Mouse (Mus musculus) heart, adult 2 months (tissue): ENCODE results near the gene Tomm40l. TPM values are rescaled to one million over a fixed set of nuclear protein-coding genes. Genes with fewer than 3 reads are reported as not detected.
A peak's percentile ranks its signal among the peaks of the same experiment; 100 is the strongest.

Source experiments
- DNase-seq, 2 experiments: peaks; one replicate each; pipeline ENCODE4 v3.0.0; 2021
- H3K27ac ChIP-seq: fragments of 200-600 bp; 2 replicates; pipeline ENCODE4 v1.8.1; 2022
- H3K27me3 ChIP-seq: fragments of 200-500 bp; 2 replicates; pipeline ENCODE4 v1.6.1; 2012; ENCODE audit warnings: mild to moderate bottlenecking, low read length, inconsistent platforms, mixed read lengths; ENCODE audit not compliant: control insufficient read depth, insufficient read depth
- H3K36me3 ChIP-seq: fragments of 200-500 bp; 2 replicates; pipeline ENCODE4 v1.6.1; 2012; ENCODE audit warnings: low read length, inconsistent platforms; ENCODE audit not compliant: control insufficient read depth, insufficient read depth
- H3K4me1 ChIP-seq: fragments of 200-500 bp; 2 replicates; pipeline ENCODE4 v1.6.1; 2011; ENCODE audit warnings: low read length; ENCODE audit not compliant: control insufficient read depth, insufficient read depth
- H3K4me3 ChIP-seq: fragments of 200-600 bp; 2 replicates; pipeline ENCODE4 v1.8.1; 2022
- H3K79me2 ChIP-seq: fragments of 200-500 bp; replicated peaks from 2 replicates; pipeline ENCODE4 v1.6.1; 2012; ENCODE audit warnings: mild to moderate bottlenecking, inconsistent platforms, low read length, moderate library complexity, mixed read lengths; ENCODE audit not compliant: control insufficient read depth, insufficient read depth
- H3K9ac ChIP-seq: fragments of 200-500 bp; 2 replicates; pipeline ENCODE4 v1.6.1; 2012; ENCODE audit warnings: low read depth, mild to moderate bottlenecking, control low read depth, inconsistent platforms, low read length, mixed read lengths
- CTCF ChIP-seq: fragments of 200-600 bp; IDR thresholded peaks from 2 replicates; pipeline ENCODE4 v1.8.1; 2022; ENCODE audit warnings: antibody characterized with exemption, mild to moderate bottlenecking, moderate library complexity
- EP300 ChIP-seq: fragments of 200-500 bp; IDR thresholded peaks from 2 replicates; pipeline ENCODE4 v1.6.1; 2011; ENCODE audit warnings: low read depth, low read length, control low read depth; ENCODE audit not compliant: insufficient read depth
- POLR2A ChIP-seq: fragments of 200-500 bp; IDR thresholded peaks from 2 replicates; pipeline ENCODE4 v1.6.1; 2011; ENCODE audit warnings: mild to moderate bottlenecking, low read depth, low read length, control low read depth; ENCODE audit not compliant: insufficient read depth
- WGBS: fragments of 180-500 bp; shearing (Covaris S2); methylation state at CpG from one replicate; pipeline ENCODE4 v1.1.7; 2018; 5-methylcytosine and 5-hydroxymethylcytosine counted together
- intact Hi-C: fragments of 180-260 bp; cut with DNase I; formaldehyde crosslinking; loops from one replicate; pipeline ENCODE4 v1.15.1; 2025
- polyA plus RNA-seq: library from polyadenylated mRNA; depleted of rRNA; stranded (reverse); fragments of >200 nt; gene quantifications from 2 replicates; pipeline ENCODE4 v1.2.3, GENCODE M21; 2012; rRNA removed
- total RNA-seq, 2 experiments: library from RNA; stranded (reverse); gene quantifications; 2 replicates each; pipeline ENCODE4 v1.2.3; 2021

Tomm40l gene
- total and polyA plus RNA-seq, 3 experiments = 63.9 to 81.6 (median 79.8) TPM

GRCm38 (mm10) chr1:171171138-171171537 is 51.2 kb downstream of the Tomm40l start:
- peak overlapping the region; percentile 81 for H3K27ac ChIP-seq
- peak; percentile 60; the same call in 1 of the 2 replicates for TF ChIP-seq POLR2A
- no peak for TF ChIP-seq EP300
- H3K9ac ChIP-seq = no peak overlapping the region
- intact Hi-C loops = no loop called here
- peaks cover 8% of the 10 kb centered on the region for H3K4me1 ChIP-seq
- no peak for DNase-seq
- no peaks in the 10 kb centered on the region for H3K79me2 ChIP-seq
- H3K27me3 ChIP-seq = no peaks in the 10 kb centered on the region
- 12% methylated on average over 3 of the region's 3 CpGs for WGBS
- H3K4me3 ChIP-seq = no peak overlapping the region
- peaks cover 17% of the 10 kb centered on the region for H3K36me3 ChIP-seq

DNA sequence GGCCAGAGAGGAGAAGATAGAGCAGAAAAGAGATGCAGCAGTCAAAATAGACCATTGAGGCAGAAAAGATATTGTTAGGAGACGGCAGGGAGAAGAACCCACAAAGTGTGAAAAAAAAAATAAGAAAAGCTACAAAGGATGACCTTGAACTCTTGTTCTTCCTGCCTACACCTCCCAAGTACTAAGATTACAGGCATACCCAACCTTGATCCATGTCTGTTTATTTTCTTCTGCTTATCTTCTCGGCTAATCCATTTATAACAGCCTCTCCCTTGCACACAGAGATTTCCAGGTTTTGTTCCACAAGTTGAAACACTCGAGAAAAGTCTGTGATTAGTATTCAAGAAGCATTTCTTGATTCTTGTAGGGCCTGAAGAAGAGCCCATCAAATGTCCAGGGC is 52.4 kb downstream of the Tomm40l start:
- no peaks in the 10 kb centered on the region for H3K27me3 ChIP-seq
- H3K9ac ChIP-seq = no peak overlapping the region
- peaks cover 8% of the 10 kb centered on the region for H3K4me1 ChIP-seq
- intact Hi-C loops = no loop called here
- TF ChIP-seq POLR2A = no peak
- TF ChIP-seq CTCF = no peak
- no peak for TF ChIP-seq EP300
- no peaks in the 10 kb centered on the region for H3K79me2 ChIP-seq
- H3K36me3 ChIP-seq = peaks cover 17% of the 10 kb centered on the region
- peak overlapping the region; percentile 81 for H3K27ac ChIP-seq
- H3K4me3 ChIP-seq = no peak overlapping the region
- WGBS = 35% methylated on average over 3 of the region's 3 CpGs
- no peak for DNase-seq

GRCm38 (mm10) chr1:171168906-171169305 is 53.4 kb downstream of the Tomm40l start:
- 85% methylated on average over 12 of the region's 12 CpGs for WGBS
- Histone ChIP-seq H3K9ac (no peak overlapping the region), H3K79me2 (no peaks in the 10 kb centered on the region), H3K27me3 (no peaks in the 10 kb centered on the region), H3K36me3 (peaks cover 17% of the 10 kb centered on the region), H3K4me3 (no peak overlapping the region), H3K4me1 (peaks cover 8% of the 10 kb centered on the region), H3K27ac (no peak overlapping the region)
- intact Hi-C loops = no loop called here
- no peak for TF ChIP-seq EP300
- TF ChIP-seq CTCF = no peak
- TF ChIP-seq POLR2A = no peak
- no peak for DNase-seq

Other genes starting within 250 kb of the Tomm40l start
- gene Fcgr2b, start 246.0 kb downstream of the Tomm40l start, total RNA-seq = 1 to 10 TPM; 7.4 to 8.4 TPM
- 10.4 and 10.9 TPM in 2 replicates for gene Fcgr2b, start 246.0 kb downstream of the Tomm40l start, polyA plus RNA-seq
- gene Fcgr4, start 203.6 kb downstream of the Tomm40l start, total RNA-seq = 1 to 10 TPM in 1 of 2 experiments, under 1 TPM in 1; 0.70 to 1.2 TPM
- gene Fcgr4, start 203.6 kb downstream of the Tomm40l start, polyA plus RNA-seq = 0.79 and 1.4 TPM in 2 replicates
- 10 to 100 TPM; 12.1 to 12.7 TPM for gene Fcgr3, start 157.6 kb downstream of the Tomm40l start, total RNA-seq
- gene Fcgr3, start 157.6 kb downstream of the Tomm40l start, polyA plus RNA-seq = 11.5 and 12.6 TPM in 2 replicates
- under 1 TPM; 0.89 to 0.98 TPM for gene Cfap126, start 108.6 kb downstream of the Tomm40l start, total RNA-seq
- 2.1 and 6.3 TPM in 2 replicates for gene Cfap126, start 108.6 kb downstream of the Tomm40l start, polyA plus RNA-seq
- gene Sdhc, start 71.9 kb downstream of the Tomm40l start, total RNA-seq = 1,000 to 10,000 TPM; 1,087 to 1,288 TPM
- gene Sdhc, start 71.9 kb downstream of the Tomm40l start, polyA plus RNA-seq = 1,025 and 1,670 TPM in 2 replicates
- gene Mpz, start 71.8 kb downstream of the Tomm40l start, total RNA-seq = under 1 TPM in 1 of 2 experiments, not detected in 1; 0.39 TPM
- gene Mpz, start 71.8 kb downstream of the Tomm40l start, polyA plus RNA-seq = 3.2 and 8.0 TPM in 2 replicates
- 100 to 1,000 TPM; 255 to 283 TPM for gene Pcp4l1, start 26.2 kb downstream of the Tomm40l start, total RNA-seq
- gene Pcp4l1, start 26.2 kb downstream of the Tomm40l start, polyA plus RNA-seq = 165 and 190 TPM in 2 replicates
- gene Nr1i3, start 8.5 kb downstream of the Tomm40l start, total RNA-seq = not detected
- 0.12 TPM in 1 of 2 replicates, not detected in the other for gene Nr1i3, start 8.5 kb downstream of the Tomm40l start, polyA plus RNA-seq
- 1 to 10 TPM; 2.1 to 2.2 TPM for gene Apoa2, start 2.5 kb upstream of the Tomm40l start, total RNA-seq
- 3.9 and 15.3 TPM in 2 replicates for gene Apoa2, start 2.5 kb upstream of the Tomm40l start, polyA plus RNA-seq
- 10 to 100 TPM; 12.4 to 15.3 TPM for gene Fcer1g, start 11.9 kb upstream of the Tomm40l start, total RNA-seq
- gene Fcer1g, start 11.9 kb upstream of the Tomm40l start, polyA plus RNA-seq = 32.7 and 50.8 TPM in 2 replicates
- gene Adamts4, start 27.9 kb upstream of the Tomm40l start, total RNA-seq = 1 to 10 TPM in 1 of 2 experiments, under 1 TPM in 1; 0.29 to 1.5 TPM
- gene Adamts4, start 27.9 kb upstream of the Tomm40l start, polyA plus RNA-seq = 0.92 and 0.94 TPM in 2 replicates
- 1,000 to 10,000 TPM; 1,369 to 1,610 TPM for gene Ndufs2, start 28.9 kb upstream of the Tomm40l start, total RNA-seq
- 997 and 1,250 TPM in 2 replicates for gene Ndufs2, start 28.9 kb upstream of the Tomm40l start, polyA plus RNA-seq
- 10 to 100 TPM; 16.4 to 17.4 TPM for gene B4galt3, start 47.8 kb upstream of the Tomm40l start, total RNA-seq
- 41.9 and 45.7 TPM in 2 replicates for gene B4galt3, start 47.8 kb upstream of the Tomm40l start, polyA plus RNA-seq
- 10 to 100 TPM in 1 of 2 experiments, 1 to 10 TPM in 1; 9.7 to 12.0 TPM for gene Ppox, start 58.7 kb upstream of the Tomm40l start, total RNA-seq
- 31.4 and 33.1 TPM in 2 replicates for gene Ppox, start 58.7 kb upstream of the Tomm40l start, polyA plus RNA-seq
- gene Usp21, start 65.5 kb upstream of the Tomm40l start, total RNA-seq = 10 to 100 TPM; 19.9 to 20.1 TPM
- 31.7 and 37.9 TPM in 2 replicates for gene Usp21, start 65.5 kb upstream of the Tomm40l start, polyA plus RNA-seq
- gene Ufc1, start 72.5 kb upstream of the Tomm40l start, total RNA-seq = 10 to 100 TPM; 80.5 to 93.5 TPM
- 29.7 and 37.7 TPM in 2 replicates for gene Ufc1, start 72.5 kb upstream of the Tomm40l start, polyA plus RNA-seq
- 10 to 100 TPM; 20.8 to 22.9 TPM for gene Dedd, start 106.6 kb upstream of the Tomm40l start, total RNA-seq
- gene Dedd, start 106.6 kb upstream of the Tomm40l start, polyA plus RNA-seq = 28.8 and 33.0 TPM in 2 replicates
- gene Nit1, start 123.1 kb upstream of the Tomm40l start, total RNA-seq = 10 to 100 TPM; 25.9 to 32.7 TPM
- 40.1 and 41.3 TPM in 2 replicates for gene Nit1, start 123.1 kb upstream of the Tomm40l start, polyA plus RNA-seq
- 10 to 100 TPM; 68.3 to 97.4 TPM for gene Pfdn2, start 123.2 kb upstream of the Tomm40l start, total RNA-seq
- 25.4 and 29.8 TPM in 2 replicates for gene Pfdn2, start 123.2 kb upstream of the Tomm40l start, polyA plus RNA-seq
- gene Klhdc9, start 138.3 kb upstream of the Tomm40l start, total RNA-seq = under 1 TPM in 1 of 2 experiments, not detected in 1; 0.16 TPM
- 0.20 and 0.25 TPM in 2 replicates for gene Klhdc9, start 138.3 kb upstream of the Tomm40l start, polyA plus RNA-seq
- under 1 TPM; 0.13 to 0.23 TPM for gene Nectin4, start 147.6 kb upstream of the Tomm40l start, total RNA-seq
- 0.21 and 0.29 TPM in 2 replicates for gene Nectin4, start 147.6 kb upstream of the Tomm40l start, polyA plus RNA-seq
- 1 to 10 TPM; 2.3 to 2.4 TPM for gene Arhgap30, start 166.4 kb upstream of the Tomm40l start, total RNA-seq
- gene Arhgap30, start 166.4 kb upstream of the Tomm40l start, polyA plus RNA-seq = 2.6 and 3.2 TPM in 2 replicates
- gene Usf1, start 188.8 kb upstream of the Tomm40l start, total RNA-seq = 10 to 100 TPM; 38.4 to 46.6 TPM
- gene Usf1, start 188.8 kb upstream of the Tomm40l start, polyA plus RNA-seq = 47.8 and 64.2 TPM in 2 replicates
- gene Tstd1, start 196.4 kb upstream of the Tomm40l start, total RNA-seq = 1 to 10 TPM; 1.3 to 1.8 TPM
- gene Tstd1, start 196.4 kb upstream of the Tomm40l start, polyA plus RNA-seq = 2.2 and 3.1 TPM in 2 replicates
- gene F11r, start 215.0 kb upstream of the Tomm40l start, total RNA-seq = 10 to 100 TPM; 32.9 to 36.1 TPM
- 47.5 and 58.3 TPM in 2 replicates for gene F11r, start 215.0 kb upstream of the Tomm40l start, polyA plus RNA-seq